Mouse (Mus musculus) gastrocnemius, postnatal 25 days (tissue): ENCODE results near the gene Iqsec1. TPM values are rescaled to one million over a fixed set of nuclear protein-coding genes. Genes with fewer than 3 reads are reported as not detected.

Experiments
- DNase-seq: peaks from one replicate; pipeline ENCODE4 v3.0.0; 2022
- total RNA-seq, 2 experiments: library from RNA; stranded (reverse); gene quantifications; 1 replicate in 1 of 2; 2 replicates in 1 of 2; pipeline ENCODE4 v1.2.3; 2021

Iqsec1 gene
- total RNA-seq, 2 experiments from 2014 or later, result 57.7 to 63.6 TPM

DNA sequence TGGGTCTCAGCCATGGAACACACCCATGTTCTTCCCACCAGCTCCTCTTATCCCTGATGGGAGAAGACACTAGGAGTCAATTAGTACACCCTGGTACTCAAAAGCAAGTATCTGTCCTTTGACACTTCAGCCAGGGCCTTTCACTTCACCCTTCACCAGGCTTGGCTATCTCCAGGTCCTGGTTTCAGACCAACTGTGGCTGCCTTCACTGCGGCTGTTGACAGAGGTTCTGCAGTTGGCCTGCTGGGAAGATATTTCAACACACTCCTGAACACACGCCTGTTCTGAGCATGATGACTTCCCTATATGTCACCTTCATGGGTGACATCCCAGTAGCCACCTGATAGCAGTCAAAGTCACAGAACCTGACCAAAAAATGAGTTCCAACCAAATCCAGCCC, 234.4 kb downstream of the Iqsec1 start:
- DNase-seq, result no peak

DNA sequence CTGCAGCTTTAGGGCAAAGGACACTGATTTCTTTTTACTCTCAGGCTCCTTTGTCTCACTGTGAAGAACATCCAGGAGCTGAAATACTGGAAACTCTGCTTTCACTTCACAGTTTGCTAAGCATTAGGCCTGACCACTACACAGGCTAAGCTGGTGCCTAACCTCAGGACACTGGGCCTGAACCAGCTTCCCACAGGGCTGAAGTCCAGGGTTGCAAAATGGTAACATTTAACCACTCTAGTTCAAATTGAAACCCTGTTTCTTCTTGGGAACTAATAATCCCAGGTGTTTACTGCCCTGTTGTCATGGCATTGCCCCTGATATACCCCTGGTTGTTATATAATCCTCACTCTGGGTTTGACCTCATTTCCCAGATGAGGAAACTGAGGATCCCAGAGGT, 234.8 kb downstream of the Iqsec1 start:
- DNase-seq, result no peak

DNA sequence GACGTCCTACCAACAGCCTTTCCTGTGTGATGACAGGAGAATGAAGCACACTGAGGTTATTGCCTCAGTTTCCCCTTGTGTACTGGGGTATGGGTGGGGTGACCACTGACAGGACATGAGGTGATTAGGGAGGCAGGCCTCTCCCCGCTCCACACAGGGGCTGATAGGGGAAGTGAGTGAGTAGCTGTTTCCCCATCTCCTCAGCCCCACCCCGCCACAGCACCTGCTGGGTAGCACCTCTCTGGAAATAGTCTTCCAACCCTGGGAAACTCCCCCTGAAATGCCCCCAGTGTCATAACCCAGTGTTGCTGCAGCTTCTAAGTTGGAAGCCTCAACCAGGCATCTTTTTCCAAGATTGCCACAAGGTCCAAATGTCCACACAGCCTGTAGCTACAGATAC, 236.9 kb downstream of the Iqsec1 start:
- DNase-seq, result no peak

DNA sequence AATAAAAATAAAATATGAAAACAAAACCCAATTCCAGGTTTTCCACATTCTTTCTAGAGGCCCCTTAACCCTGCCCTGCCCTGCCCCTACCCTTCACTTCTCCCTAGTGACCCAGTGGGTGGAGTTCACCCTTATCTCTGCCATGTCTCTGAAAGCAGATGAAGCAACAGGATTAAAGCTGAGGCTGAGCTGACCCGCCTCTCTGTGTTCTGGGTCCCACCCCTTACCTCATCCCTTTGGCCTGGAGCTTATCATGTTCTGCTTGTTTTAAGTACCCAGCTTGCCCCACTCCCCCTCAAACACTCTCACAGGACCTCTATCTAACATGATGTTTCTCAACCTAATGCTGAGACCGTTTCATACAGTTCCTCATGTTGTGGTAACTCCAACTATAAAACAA, 238.4 kb downstream of the Iqsec1 start:
- DNase-seq, result no peak

DNA sequence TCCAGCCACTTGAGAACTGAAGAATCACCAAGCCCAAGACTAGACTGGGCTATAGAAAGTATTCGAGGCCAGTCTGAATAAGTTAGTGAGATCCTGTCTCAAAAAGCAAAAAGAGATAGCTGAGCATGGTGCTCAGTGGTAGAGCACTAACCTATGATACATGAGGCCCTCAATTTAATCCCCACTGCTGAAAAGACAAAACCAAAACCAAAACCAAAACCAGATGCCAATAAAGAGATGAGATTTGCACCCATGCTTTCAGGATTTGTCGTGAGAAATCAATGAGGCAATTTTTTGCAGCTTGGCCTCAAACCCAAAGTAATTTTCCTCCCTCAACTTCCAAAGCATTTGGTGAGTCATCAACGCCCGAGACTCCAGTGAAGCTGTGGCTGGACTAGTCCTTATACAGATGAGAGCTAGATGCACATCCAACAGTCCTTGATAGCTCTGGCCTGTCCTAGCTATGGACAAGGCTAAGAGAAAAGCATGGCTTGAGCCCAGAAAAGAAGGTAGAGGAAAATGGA, 239.0 kb downstream of the Iqsec1 start:
- DNase-seq, result no peak

DNA sequence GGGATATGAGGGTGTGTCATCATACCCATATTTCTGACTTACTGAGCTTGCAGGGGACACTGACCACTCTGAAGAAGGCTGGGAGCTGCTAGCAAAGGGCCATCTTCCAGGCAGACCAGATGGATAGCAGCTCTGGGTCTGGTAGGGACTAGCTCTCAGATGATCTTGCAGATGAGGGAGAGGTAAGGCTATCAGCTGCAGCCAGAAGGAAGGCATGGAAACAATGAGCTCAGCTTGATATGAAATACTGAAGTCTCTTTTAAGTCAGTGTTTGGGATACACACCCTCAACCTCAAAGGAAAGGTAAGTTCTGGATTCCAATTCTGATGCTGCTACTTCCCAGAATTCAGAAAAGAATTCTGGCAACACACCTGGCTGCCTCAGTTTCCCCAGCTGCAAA, 239.5 kb downstream of the Iqsec1 start:
- DNase-seq, result no peak

DNA sequence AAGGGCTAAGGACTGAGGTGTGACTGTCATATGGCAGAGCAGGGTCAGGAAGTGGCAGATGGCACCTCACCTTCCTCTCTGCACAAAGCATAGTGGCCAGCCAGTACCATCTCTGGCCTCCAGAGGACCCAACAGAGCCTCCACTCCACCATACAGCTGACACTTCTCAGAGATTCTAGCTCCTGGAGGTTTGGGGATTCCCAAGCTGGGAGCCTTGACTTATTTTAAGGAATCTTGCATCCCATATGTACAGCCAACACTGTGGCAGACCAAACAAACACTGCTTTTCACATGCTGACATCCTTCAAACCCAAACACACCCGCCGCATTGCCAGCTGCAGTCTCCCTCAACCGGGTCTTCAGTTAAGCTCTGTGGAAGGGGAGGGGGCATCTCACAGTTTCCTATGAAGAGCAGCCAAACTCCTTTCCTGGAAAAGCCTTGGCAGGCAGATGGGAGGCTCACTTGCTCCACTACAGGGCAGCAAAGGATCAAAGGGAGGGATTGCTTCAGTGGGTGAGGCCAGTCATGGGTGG, 242.1 kb downstream of the Iqsec1 start:
- no peak for DNase-seq

DNA sequence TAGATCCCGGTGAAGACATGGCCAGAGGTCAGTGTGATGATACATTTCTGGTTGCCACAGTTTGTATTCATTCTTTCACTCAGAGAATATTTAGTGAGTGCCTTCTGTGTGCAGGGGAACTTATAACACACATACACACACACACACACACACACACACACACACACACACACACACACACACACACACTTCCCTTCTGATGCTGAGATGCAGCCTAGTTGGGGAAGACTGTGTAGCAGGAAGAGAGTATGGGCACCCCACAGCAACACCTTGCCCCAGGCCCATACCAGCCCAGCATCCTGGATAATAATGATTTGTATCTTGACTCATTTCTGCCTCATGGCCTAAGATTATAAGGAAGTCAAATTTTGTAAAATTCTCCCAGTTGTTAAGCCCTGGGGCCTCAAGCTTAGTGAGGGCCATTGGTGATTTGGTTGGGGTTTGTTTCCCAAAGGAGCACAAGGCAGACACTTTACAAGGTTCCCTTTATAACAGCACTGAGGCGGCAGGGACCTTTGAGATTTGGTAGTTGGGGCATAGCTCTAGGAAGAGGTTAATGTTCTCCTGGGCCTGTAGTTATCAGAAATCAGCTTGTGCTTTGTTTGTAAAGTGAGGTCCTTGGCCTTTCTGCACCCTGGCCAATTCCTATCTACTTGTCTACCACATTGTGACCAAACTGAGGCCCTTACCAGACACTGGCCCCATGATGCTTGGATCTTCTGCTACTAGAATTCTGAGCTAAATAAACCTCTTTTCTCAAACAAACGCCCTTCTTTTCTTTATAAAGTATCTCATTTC, 242.9 kb downstream of the Iqsec1 start:
- no peak for DNase-seq

DNA sequence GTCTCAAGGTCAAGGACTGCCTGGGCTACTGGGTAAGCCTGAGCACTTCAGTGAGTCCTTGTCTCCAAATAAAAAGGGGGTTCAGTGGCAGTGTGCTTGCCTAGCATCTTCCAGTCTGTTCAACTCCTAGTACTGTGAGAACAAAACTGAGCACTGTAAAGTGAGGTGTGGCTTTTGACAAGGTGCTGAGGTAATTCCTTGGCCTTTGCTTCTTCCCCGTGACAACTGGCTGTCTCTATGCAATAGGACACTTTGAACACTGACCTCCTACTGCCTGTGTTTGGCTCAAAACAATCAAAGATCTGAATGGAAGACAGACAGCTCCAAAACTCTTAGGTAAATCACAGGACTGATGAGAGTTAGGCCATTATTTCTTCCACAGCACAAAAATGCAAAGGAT, 246.0 kb downstream of the Iqsec1 start:
- DNase-seq, result no peak

DNA sequence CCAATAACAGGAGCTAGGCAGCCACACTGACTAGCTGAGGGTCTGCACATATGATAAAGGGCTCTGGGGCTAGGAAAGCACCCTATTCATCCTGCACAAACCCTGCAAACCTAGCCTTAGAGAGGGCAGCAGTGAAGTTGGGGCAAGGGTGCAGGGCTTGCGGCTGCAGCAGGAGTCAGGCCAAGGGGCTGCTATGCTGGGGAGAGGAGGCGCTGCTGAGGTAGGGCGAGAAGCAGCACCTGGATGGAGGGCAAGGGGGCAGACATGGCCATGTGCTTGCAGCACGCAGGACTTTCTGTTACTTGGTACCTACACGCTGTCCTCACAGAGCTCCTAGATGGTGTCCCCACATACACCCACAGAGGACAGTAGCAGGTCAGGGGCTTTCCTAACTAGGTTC, 246.8 kb downstream of the Iqsec1 start:
- no peak for DNase-seq

DNA sequence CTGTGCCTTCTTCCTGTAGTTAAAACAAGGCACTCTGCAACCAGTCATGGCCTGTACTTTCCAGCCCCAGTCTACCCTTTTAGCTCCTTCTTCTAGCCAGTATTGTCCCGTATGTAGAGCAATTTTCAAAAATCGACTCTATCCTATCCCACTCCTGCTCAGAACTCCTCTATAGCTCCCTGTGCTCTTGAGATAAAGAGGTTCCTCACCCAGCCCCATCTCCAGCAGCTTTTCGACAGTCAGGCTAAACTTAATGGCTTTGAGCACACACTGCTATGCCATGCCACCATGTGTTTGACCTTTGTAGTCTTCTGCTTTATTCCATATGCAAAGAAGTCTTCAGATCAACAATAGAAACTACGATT, 247.4 kb downstream of the Iqsec1 start:
- DNase-seq, result no peak

DNA sequence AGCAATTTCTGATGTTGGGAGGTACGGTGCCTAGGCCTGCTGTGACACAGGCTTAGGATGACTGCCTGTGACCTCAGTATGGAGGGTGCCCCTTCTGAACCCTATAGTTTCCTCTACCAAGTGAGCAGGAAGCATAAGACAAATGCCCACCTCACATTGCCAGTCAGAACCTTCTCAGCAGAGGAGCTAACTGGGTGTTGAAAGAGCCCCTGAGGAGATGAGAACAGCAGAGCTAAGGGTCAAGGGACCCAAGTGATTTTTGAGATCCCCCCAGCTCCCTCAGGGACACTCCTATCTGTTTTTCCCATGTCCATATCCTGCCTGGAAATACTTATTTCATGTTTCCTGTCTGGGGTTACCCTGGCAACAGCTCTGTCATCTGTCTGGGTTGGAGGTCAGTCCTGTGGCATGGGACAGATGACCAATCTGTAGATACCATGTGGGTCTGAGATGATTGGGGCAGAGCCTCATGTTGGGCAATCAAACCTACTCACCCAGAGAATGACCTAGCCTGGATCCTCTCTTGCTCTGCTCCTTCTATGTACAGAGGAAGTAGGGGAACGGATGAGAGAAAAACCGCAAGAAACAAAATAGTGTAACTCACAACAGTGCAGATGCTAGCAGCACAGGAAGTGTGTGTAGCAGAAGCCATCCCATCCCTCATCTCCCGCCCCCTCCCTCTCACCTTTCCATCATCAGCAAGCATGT, 248.0 kb downstream of the Iqsec1 start:
- DNase-seq, result no peak

DNA sequence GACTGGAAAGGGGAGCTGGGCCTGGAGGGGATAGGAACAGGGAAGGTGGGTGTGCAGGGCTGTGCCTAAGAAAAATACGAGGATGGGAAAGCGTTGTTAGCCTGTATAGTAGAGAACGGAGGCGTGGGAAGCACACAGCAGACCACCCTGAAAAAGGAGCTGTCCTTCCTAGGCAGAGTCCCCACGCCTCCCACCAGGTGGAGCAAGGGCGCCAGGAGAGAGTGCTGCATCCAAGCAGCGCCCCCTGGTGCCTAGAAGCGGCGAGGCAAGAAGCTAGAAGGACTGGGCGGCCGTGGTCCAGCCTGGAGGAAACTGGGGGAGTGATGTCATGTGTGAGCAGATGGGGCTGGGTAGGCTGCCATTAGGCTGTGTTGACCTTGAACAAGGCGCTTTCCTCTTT, 251.1 kb downstream of the Iqsec1 start:
- peak; percentile 84 for DNase-seq

DNA sequence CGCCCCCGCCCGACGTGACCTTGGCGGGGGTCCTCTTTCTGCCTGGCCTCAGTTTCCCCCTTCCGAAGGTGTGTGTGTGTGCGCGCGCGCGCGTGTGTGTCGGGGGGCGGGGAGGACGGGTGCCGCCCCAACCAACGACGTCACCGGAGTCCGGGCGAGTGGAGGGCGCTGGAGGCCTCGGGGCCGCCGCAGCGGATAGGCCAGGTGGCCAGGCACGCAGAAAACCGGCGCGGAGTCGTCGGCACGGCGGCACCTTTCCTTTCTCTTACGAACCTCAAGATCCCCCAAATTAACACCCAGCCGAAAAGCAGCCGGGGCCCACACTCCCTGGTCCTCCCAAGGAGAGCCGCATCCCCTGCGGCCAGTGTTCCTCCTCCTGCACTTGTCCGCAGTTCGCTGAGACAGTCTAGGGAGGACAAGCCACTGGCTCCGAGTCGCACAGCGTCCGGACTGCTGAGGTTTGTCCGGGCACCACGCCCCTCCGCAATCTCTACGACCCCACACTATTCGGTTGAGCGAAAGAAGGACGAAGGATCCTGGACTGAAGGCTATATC, 251.7 kb downstream of the Iqsec1 start:
- peak; percentile 65 for DNase-seq

DNA sequence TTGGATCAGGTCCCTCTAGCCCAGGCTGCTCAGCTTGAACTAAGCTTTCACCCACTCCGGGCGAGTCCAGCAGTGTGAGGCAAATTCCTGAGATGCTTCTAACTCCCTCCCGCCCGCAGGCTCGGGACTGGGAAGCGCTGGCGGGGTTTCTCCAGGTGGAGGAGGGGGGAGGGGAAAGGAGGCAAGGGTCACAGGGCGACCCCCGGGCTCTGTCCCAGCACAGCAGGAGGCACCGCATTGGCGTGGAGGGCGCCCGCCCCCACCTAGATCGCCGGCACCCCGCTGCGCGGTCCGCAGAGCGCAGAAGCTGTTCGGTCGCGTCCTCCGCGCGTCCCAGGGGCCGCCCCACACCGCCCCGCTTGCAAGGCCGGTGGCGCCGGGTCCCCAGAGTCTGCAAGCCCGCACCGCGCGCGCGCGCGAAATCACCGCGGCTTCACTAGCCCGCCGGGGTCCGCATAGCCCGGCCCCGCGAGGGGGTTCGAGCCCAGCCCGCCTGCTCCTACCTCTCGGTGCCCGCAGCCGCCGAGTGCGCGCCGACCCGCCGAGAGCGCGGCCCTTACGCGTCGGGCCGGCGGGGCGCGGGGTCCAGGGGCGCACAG, 252.3 kb downstream of the Iqsec1 start:
- DNase-seq, result peak; percentile 45

DNA sequence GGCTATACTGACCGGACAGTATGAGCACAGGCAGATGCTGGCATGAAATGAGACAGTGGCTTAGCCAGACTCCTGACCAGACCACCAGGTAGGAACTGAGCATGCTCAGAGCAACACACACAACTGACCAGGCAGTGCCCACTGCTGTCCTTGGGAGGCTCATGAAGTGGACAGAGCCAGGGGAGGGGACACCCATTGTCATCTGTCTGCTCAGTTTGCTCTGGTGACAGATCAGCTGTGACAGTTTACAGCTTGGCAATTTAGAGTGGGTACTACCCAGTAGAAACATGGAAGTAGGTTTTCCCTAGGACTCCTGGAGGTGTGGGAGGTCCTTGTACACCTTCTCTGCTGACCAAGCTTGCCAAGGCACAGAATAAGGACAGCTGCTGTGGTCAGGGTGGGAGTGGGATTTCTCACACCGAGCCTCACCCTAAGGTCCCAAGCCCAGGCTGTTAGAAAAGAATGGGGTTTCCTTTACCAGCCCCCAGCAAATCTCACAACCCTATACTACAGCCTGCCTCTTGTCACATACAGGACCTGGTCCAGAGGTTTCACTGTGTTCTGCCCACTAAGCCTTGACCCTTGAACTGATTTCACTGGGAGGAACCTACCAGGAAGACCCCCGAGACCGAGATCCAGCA, 253.0 kb downstream of the Iqsec1 start:
- DNase-seq, result no peak

DNA sequence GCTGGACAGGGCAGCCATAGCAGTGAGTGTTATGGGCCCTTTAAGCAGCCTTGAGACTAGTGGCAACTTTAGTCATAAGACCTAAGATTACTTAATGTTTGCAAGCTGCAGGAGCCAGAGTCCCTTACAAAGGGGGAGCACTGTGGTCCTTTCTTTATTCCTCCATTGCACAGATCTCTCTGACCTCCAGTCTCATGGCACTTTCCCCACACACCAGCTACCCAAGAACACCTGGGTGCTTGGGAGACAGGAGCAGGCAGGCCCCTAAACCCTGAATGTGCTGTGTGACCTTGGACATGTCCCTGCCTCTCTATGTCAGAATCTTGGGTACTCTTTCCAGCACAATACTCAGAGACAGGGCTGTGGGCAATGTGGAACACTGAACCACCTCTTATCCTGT, 253.7 kb downstream of the Iqsec1 start:
- no peak for DNase-seq

DNA sequence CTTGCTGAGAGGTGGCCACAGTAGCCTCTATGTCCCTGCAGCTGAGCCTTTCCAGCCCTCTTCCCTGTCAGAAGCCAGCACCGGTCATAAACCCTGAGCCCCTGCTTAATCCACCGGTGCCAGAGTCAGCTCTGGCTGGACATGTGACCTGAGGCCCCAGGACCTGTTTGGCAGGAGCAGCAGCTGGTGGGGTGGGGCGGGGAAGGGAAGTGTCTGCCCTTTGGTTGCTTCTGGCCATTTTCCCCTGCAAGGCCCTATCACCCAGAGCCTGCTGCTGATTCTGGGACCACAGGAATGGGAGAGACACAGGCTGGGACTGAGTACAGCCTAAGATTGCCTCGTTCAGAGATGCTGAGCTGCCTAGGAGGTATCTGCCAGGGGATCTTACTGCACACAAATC, 257.2 kb downstream of the Iqsec1 start:
- DNase-seq, result no peak

DNA sequence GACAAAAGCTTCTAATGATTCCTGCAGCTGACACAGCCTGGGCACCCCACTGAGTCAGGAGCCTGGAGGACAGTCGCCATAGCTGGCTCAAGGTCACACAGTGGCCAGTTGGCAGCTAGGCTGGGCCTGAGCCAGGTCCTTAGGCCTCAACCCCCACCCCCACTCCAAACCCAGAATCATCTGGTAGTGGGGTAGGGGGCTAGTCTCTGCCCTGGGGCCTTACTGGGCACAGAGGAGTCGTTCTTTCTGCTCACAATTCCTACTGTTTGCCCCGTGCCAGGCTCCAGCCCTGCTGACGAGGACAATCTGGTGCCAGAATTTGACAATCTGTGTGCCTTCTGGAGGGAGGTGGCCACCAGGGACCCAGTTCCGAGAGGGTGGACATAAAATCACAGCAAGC, 258.7 kb downstream of the Iqsec1 start:
- DNase-seq, result no peak

DNA sequence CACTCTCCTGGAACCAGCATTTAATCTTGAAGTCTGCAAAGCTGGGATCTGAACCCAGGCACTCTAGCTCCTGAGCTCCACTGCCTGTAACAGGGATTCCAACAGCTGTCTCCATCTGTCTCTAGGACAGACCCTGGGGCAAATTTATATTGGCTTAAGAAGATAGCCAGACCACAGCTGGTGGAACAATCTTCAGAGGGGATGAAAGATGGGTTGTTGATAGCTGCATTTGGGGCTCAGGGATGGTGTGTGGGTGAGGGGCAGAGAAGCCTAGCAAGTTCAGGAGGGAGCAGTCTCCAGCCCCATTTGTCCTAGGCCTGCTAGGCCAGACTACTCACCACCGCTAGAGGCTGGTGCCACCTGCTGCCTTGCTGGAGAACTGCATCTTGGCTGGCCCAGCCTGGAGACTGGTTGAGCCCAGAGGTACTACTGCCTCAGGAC, 260.0 kb downstream of the Iqsec1 start:
- peak; percentile 80 for DNase-seq

DNA sequence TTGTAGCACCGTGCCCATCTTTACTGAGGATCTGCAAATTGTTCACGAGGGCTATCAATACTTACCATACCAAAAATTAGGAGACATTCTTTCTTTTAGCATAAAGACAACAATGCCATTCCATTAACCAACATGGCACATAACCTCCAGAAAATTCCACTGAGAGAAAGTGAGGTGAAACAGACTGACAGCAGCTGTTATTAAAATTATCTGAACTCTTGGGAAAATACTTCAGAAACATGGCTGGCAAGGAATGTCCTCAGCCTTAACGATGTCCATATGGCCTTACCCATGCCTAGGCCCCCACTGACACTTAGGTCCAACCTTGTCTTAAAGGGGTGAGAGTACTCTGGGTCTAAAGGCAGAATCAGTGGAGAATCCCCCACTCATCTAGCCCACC, 260.7 kb downstream of the Iqsec1 start:
- DNase-seq, result no peak

DNA sequence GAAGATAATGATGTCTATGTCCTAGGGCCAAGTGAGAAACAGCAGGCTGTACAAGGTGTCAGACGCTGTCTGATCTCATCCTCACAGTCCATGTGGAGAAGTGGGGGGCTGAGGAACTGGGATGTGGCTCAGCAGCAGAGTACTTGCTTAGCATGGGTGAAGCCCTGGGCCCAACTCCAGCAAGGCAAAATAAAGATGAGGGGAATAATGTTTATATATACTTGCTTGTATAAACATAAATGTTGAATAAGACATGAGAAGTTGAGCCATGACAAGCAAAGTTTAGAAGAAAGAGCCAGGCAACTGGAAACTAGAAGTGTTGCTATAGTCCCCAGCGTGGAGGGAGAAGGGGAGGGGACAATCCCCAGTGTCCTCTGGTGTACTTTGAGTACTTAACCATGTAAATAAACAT, 261.8 kb downstream of the Iqsec1 start:
- no peak for DNase-seq
